Mouse (Mus musculus): ENCODE measurements around the gene Hs3st3a1.

DNA sequence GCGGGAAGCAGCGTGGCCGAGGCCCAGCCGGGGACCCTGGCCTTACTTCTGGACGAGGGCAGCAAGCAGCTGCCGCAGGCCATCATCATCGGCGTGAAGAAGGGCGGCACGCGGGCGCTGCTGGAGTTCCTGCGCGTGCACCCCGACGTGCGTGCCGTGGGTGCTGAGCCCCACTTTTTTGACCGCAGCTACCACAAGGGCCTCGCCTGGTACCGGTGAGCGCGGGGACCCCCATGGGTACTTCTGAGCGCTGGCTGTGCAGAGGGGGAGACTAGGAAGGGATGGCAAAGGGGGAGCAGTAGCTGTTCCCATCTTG, 1.2 kb downstream of the Hs3st3a1 start, which contains the start of gene F930015N05Rik:
- peak; percentile 20 for TF ChIP-seq POLR2A (IDR thresholded peaks at IDR 0.05; ENCODE audit: insufficient read length, low read depth)
- no peak for TF ChIP-seq E2F4 (IDR thresholded peaks at IDR 0.05; ENCODE audit: insufficient read depth)
- no peak for TF ChIP-seq USF1 (IDR thresholded peaks at IDR 0.05; ENCODE audit: low read depth)

Measured in myocyte (in vitro differentiated cells).